Mouse (Mus musculus): ENCODE results near the gene Stxbp4.
A peak's percentile ranks its signal among the peaks of the same experiment; 100 is the strongest.

Gene Stxbp4

DNA sequence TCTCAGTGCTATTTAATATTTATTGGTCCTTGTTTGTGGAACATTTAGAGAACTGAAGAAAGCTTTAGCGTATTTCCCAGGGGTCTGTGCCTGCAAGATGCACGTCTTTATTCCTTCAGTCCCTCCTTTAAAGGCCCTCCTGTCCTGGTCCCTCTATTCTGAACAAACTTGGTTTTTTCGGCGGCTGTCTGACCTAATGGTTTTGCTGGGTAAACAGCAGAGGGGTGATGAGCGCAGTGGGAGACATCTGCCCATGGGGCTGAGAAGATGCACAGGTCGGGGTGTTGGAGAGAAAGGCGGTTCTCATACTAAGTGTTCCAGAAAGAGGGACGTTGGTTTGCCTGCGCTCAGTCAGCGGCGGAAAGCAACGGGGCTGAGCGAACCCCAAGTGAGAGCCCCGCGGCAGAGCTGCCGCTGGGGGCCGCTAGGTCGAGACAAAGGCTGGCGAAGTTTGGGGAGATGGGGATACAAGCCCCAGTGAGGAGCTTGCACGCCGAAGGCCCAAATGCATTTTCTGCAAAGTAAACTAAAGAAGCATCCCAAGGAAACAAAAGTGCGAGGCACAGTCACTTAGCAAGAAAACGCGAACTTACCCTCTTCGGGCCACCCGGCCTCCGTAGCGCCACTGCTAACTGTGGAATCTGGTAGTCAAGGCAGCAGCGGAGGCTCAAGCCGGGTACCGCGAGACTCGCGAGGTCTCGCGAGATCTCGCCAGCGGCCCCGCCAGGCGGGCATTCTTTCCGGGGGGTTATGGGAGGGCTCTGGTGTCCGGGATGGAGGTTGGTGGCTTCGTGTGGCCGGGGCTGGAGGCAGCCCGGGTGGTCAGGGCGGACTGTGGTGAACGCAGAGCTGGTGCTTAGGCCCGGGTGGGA lies at the start of gene Stxbp4, which contains the start of gene Cox11:
Stxbp4 (minus strand) TSS at position 645 of the 872 bp plus-strand sequence.
Cox11 (plus strand) TSS at position 734 of the 872 bp plus-strand sequence.
- peak; percentile 88 to 91 for DNase-seq (ENCODE audit: low spot score in 2 of 2)

DNA sequence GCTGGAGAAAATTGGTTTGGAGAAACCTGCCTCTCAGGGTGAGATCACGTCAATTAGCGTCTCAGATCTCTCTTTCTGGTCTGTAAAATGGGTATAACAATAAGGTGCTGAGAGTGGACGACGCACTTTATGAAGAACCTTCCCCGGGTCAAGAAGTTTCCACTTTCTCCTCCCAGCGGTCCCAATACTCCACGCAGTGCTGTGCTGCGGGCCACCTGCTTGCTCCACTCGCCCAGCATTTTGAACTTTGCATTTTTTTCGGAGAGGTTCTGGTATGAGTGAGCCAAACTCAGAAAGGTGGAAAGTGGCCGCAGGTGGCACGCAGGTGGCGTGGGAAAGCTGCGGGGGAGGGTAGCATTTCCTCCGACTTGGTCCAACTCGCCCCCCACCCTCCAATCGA lies 49.2 kb upstream of the Stxbp4 start:
- DNase-seq (ENCODE audit: low spot score in 2 of 2): no peak

DNA sequence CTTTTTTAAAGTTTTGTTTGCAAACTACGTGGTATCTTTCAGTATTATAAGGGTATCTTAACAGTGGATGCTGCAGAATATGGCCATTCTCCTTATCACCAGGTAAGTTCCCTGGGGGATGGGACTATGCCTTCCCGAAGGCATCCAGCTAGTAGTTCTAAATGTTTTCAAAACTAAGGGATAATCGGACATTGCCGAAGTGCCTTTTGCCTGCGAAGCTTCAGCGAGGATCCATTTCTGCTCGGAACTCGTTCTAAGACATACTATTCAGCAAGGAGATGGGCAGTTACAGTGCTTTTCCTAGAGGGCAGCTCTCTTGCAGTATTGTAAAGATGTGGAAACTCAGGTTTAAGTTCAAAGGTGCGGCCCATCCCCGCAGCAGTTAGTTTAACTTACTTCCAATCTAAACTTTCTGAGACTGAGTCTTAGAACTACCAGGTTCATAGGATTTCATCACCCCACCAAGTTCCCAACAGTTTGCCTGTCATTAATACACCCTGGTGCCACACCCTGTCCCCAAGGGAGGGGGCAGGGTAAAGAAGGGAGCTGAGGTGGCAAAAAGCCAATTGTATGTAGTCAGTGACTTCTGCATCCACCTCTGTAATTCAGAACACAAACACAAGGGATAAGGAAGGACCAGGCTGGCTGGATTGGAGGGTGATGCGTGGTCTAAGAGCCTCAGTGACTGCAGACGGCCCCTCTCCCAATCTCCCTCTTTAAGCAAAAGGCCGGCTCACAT lies 48.6 kb upstream of the Stxbp4 start:
- DNase-seq (ENCODE audit: low spot score in 2 of 2): peak; percentile 25 to 65

DNA sequence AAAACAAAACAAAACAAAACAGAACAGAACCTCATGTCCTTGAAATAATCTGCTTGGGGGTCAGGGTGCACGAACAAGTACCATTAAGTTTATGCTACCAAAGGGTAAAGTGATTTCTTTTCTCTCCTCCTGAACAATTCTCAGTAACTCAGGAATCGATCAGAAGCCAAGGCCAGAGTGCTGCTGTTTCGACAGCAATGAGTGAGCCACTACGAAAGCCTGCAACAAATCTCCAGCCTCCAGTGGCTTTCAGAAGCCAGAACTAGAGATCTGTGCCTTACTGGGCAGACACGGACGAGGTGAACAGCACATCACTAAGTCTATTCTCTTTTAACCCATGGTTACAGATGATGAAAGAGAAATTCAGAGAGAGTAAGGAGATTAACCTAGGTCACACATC lies 47.3 kb upstream of the Stxbp4 start:
- no peak for DNase-seq (ENCODE audit: low spot score in 2 of 2)

DNA sequence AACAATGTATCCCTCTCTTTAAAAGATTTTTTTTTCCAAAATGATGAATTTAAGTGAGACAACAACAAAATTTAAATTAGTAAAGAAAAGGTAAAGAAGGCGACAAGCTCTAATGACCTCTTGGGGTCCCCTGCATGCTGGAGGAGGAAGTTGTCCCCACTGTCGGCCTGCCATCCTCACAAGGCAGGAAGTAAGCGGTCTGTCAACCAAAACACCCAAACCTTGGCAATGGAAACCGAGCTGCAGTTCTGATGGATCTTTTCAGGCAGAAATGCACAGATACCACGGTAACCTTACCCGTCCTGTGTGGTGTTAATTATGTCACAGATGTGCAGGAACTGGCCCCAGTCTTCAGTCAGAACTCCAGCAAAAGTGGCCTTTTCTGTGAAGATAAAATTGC lies 46.9 kb upstream of the Stxbp4 start:
- no peak for DNase-seq (ENCODE audit: low spot score in 2 of 2)

DNA sequence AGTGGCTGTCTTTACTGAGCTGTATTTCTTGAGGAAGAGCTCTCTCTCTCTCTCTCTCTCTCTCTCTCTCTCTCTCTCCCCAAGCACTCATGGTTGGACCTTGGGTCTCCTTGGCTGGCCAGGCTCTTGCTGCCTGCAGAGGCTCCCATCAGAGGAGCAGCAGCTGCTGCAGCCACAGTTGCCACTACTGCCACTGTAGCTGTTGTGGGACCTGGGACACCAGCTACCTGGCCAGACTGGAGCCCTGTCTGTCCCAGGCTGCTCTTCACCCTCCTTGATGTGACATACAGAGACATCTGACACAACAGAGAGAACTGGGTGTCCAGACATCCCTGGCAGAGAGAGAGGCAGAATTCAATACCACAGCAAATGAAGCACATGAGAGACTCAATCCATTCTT lies 43.3 kb upstream of the Stxbp4 start:
- no peak for DNase-seq (ENCODE audit: low spot score in 2 of 2)

GRCm38 (mm10) chr11:90678582-90678981 lies 40.7 kb upstream of the Stxbp4 start:
- no peak for DNase-seq (ENCODE audit: low spot score in 2 of 2)

DNA sequence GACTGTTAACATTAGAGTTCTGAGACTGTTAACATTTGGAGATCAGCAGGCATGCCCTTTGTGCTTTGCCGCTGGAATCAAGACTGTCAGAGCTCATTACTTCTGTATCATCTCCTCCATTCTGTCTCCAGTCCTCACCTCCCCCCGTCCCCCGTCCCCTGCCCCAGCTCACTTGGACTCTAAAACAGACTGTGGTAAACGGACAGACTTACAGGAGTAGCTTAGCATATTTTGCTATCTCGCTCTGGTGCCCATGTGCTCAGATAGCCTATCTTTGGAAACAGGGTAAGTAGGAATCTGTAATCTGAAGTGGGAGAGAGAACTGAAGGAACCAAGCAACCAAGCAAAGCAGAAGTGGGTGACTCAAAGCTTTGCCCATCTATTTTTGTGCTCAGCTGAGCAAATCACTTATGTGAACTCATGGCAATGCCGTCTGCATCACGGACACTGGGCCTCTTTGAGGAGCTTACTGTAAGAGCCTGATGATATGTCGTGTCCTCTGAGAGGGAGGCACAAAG lies 39.9 kb upstream of the Stxbp4 start:
- DNase-seq (ENCODE audit: low spot score in 2 of 2): no peak

DNA sequence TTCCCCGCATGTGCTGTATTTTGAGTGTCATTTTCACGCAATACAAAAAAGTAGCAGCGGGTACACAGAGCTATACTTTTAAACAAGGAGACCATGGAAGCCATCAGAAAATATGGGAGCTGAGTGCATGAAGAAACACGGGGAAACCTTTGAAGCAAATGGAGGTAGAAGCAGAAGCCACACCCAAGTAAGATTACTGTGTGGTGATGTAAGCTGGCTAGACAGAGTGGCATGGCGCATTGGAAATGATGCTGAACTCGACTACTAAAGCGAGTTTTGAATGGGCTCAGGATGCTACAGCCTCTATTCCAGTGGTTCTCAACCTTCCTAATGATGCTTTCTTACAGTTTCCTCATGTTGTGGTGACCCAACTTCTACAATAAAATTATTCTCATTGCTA lies 39.1 kb upstream of the Stxbp4 start:
- no peak for DNase-seq (ENCODE audit: low spot score in 2 of 2)

GRCm38 (mm10) chr11:90675479-90676110 lies 37.7 kb upstream of the Stxbp4 start:
- DNase-seq (ENCODE audit: low spot score in 2 of 2): peak in 1 of 2 experiments; percentile 51

- no peak for DNase-seq (ENCODE audit: low spot score in 2 of 2)
Observed at GRCm38 (mm10) chr11:90667325-90667724, 29.4 kb upstream of the Stxbp4 start.

DNA sequence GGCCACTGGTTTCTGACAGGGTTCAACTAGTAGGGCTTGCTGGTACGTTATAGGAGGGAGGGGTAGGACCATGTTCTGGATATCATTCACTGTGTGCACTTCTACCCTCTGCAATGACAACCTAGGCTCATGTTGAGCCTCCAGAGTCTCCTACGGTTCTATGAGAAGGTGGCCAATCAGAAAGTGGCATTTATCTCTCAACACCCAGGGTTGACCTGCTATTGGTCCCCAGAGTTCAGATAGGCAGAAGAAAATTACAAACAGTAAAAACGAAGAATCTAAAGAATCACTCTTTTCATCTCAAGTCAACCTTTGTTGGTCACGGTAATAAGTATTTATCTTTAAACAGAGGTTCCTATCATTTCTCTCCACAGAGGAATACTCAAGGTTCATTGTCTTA lies 29.0 kb upstream of the Stxbp4 start:
- no peak for DNase-seq (ENCODE audit: low spot score in 2 of 2)

DNA sequence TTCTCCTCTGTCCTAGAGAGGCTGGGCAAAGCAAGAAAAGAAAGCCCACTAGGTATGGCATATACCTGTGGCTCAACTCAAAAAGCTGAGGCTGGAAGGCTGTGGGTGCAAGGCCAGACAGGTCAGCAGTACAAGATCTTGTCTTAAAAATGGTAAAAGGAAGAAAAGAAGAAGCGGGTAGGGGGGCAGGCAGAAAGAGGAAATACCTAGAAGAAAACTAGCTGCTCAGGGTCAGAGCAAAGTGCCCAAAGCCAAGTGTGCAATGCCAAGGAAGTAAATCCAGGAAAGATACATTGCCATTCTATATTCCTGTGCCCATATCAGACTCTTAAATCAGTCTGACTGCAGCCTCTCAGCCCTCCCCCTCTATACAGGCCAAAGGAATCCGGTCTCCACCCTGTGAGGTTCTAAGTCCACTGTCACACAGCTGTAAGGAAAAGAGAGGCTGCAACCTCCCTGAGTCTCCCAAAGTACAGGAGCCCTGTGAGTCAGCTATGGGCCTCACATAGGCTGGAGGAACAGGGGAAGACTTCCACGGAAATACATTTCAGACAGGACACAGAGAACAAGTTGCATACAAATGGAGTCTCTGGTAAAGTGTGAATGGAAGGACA lies 28.4 kb upstream of the Stxbp4 start:
- no peak for DNase-seq (ENCODE audit: low spot score in 2 of 2)

DNA sequence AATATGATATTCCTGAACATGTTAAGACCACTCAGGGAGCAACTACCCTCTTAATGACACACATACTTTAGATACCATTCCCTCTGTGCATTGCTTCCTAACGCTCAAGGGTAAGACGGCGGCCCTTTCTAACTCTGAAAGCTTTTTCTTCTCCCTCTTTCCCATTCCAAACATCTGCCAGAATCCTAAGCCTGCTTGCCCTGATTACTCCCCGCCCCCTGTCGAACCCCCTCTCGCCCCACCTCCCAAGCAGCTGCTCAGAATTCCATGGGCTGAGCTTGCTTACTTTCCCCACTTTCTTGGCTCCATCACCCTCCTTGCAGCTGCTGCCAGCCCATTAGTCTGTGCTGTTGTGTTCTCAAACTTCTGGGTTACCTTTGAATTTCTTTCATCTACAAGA lies 27.3 kb upstream of the Stxbp4 start:
- DNase-seq (ENCODE audit: low spot score in 2 of 2): no peak

DNA sequence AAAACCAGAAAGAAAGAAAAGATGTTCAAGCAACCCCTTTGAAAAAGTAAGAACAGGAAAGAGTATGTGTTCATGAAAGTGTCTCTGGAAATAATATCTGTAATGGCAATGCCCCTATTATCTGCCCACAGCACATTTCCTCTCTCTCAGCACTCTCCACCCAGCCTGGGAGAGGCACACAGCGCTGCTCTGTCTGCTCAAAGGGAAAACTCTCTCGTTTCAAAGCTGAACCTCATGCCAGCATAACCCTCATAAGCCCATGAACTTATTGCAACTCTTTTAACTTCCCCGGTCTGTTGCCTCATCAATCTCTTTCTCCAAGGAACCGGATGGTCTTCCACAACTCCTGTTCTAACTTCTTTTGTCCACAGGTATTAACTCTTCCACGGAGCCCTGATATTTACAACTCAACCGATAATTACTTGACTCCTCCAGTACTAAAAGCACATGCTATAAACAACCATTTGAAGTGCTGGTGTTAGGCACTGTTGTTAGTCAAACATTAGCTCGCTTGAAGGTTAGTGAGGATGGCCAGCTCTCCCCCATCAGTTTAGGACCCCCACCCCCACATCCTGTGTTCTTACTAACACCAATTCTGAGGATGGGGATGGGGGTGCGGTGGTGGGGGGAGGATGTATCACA lies 26.6 kb upstream of the Stxbp4 start:
- DNase-seq (ENCODE audit: low spot score in 2 of 2): peak; percentile 45 to 71

DNA sequence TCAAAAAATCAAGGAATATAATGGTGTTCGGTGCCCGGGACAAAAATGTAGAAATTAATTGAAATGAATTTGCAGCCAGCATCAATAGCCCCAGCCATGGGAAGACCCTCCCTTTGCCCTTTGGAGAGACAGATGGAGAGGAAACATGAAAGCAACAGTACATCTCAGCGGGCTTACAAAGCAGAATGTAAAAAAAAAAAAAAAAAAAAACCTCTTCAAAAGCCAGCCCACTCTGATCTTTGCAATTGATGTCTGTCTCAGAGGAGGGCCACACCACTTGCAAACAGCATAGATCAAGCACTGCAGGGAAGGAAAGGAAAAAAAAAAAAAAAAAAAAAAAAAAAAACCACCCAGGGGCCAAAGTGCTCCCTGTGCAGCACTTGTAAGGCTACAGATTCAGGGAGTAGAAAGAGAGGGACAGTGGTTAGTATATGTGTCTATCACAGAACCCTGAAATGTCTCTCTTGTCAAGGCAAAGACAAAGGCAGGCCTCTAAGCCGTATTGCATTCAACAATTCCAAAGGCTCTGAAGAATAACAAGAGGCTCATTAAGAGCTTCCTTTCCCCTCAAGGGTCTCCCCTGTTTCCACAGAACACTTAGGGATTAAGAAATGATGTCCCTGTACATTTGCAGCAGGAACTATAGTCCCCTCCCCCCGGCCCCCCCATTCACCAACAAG lies 25.9 kb upstream of the Stxbp4 start:
- DNase-seq (ENCODE audit: low spot score in 2 of 2): no peak

GRCm38 (mm10) chr11:90663052-90663451 lies 25.2 kb upstream of the Stxbp4 start:
- DNase-seq (ENCODE audit: low spot score in 2 of 2): peak; percentile 42 to 69

GRCm38 (mm10) chr11:90660662-90661061 lies 22.8 kb upstream of the Stxbp4 start:
- no peak for DNase-seq (ENCODE audit: low spot score in 2 of 2)

DNA sequence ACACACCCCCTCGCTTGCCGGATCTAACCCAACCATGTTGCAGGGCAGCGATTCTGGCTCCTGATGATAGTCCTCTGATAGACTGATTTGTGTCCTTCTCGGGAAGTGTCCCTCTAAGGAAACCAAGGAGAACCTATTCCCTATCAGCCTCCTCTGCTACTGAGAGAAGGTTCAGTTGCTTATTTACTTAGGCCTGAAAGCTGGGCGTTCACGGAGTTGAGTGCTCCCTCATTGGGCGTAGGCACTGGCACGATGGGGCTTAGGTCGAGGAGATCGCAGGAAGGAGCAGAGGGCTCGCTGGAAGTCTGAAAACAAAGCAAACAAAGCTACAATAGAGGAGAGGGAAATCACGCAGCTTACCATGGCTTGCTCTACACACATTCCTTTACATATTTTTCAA lies 19.6 kb upstream of the Stxbp4 start:
- no peak for DNase-seq (ENCODE audit: low spot score in 2 of 2)

GRCm38 (mm10) chr11:90652603-90653002 lies 14.7 kb upstream of the Stxbp4 start:
- DNase-seq (ENCODE audit: low spot score in 2 of 2): no peak
